Mouse (Mus musculus) spleen, adult 2 months (tissue): ENCODE data around the gene Tubd1.

Source experiments
- CTCF ChIP-seq: fragments of 200-500 bp; IDR thresholded peaks from 2 replicates; pipeline ENCODE4 v1.5.1; 2011; ENCODE audit warnings: mild to moderate bottlenecking, inconsistent platforms; ENCODE audit not compliant: insufficient read depth, insufficient read length, insufficient replicate concordance; ENCODE audit errors: extremely low read depth
- POLR2A ChIP-seq: fragments of 200-500 bp; IDR thresholded peaks from 2 replicates; pipeline ENCODE4 v1.6.1; 2011; ENCODE audit warnings: low read depth, low read length, inconsistent platforms

- TF ChIP-seq CTCF (no peak), POLR2A (peak; percentile 82)
These were observed 36.5 kb downstream of the Tubd1 start for GRCm38 (mm10) chr11:86581250-86581753.
